Mouse (Mus musculus): ENCODE measurements at regions not wholly inside any gene's neighbourhood (a gene's known extent, or its start where the extent isn't known, plus 50 kb on each side); places are given as distances from the start of the nearest gene placed in this dataset.

- ChIA-PET POLR2A (no interaction called here), CTCF (interaction anchor here (1.5 kb wide), 1 partner anchor 100 kb away, joined by 4 read pairs; no protein-coding TSS in a partner anchor)
- no peak for ATAC-seq
- H3K27me3 ChIP-seq: no peaks in the 10 kb centered on the region
- no peak for DNase-seq (ENCODE audit: low read depth, low spot score)
- TF ChIP-seq CTCF (IDR thresholded peaks at IDR 0.05): no peak
- in situ Hi-C loops (cut with MboI; ENCODE audit: low pct_unique_long_range_greater_than_20kb): no loop called here
These were observed 71.9 kb upstream of the Cerkl start for GRCm38 (mm10) chr2:79528347-79528990.

DNA sequence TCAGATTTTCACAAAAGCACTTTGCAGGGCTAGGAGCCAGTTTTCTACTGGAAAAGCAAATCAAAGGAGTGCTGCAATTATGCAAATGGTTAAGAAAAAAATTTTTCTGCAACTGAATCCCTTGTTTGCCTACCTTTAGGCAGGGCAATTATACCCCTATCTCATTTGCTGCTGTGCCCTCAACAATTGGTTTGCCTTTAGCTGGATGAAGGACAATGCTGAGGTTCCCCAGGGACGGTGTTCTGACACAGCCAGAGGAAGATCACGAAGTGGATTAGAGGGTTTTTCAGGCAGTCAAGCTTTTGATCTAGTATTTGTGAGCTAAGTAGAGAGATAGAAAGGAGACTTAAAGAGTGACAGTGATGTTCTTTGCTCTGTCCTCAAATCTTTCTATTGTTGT is 72.6 kb upstream of the Cerkl start:
- in situ Hi-C loops (cut with MboI; ENCODE audit: low pct_unique_long_range_greater_than_20kb): no loop called here
- CTCF ChIA-PET: interaction anchor here (1.5 kb wide), 1 partner anchor 99 kb away, joined by 4 read pairs; no protein-coding TSS in a partner anchor
- POLR2A ChIA-PET: no interaction called here
- TF ChIP-seq CTCF (IDR thresholded peaks at IDR 0.05): no peak
- ATAC-seq: no peak
- DNase-seq (ENCODE audit: low read depth, low spot score): no peak
- H3K27me3 ChIP-seq: no peaks in the 10 kb centered on the region

DNA sequence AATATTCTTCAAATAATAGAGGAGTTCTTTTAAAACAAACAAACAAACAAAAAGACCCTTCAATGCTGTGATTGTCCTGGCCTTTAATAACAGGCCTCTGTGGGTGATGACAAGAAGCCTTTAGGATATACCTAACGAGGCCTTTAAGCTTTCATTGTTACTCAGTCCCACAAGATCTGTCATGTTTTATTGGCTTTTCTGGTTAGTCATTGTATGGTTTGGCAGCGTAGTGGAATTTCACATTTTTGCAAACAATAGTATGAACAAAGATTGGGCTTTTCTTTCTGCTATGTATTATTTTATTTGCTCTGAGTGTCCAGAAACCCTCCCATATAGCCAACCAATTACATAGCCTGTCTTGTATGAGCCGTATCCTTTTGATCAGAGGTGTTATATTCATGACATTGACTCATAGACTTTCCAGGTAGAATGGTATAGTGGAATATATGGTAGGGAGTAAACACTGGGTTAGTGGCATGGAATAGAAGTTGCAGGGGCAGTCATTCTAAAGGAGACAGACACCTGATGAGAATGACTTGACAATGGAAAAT is 76.1 kb upstream of the Cerkl start:
- ChIA-PET CTCF (interaction anchor here (1.0 to 1.2 kb wide), 2 partner anchors 15 to 59 kb away, joined by 3 read pairs; no protein-coding TSS in a partner anchor), POLR2A (interaction anchor here (1.3 kb wide), 1 partner anchor 13 kb away, joined by 3 read pairs; no protein-coding TSS in a partner anchor)
- in situ Hi-C loops (cut with MboI; ENCODE audit: low pct_unique_long_range_greater_than_20kb): no loop called here
- DNase-seq (ENCODE audit: low read depth, low spot score) (no peak), ATAC-seq (no peak)
- no peaks in the 10 kb centered on the region for H3K27me3 ChIP-seq
- TF ChIP-seq CTCF (IDR thresholded peaks at IDR 0.05): no peak

GRCm38 (mm10) chr2:79537126-79537875 is 80.7 kb upstream of the Cerkl start:
- ChIA-PET CTCF (interaction anchor here (1.0 to 2.2 kb wide), 4 partner anchors 12 to 109 kb away, joined by 3 to 10 read pairs (median 3); no protein-coding TSS in a partner anchor), POLR2A (no interaction called here)
- H3K27me3 ChIP-seq: no peaks in the 10 kb centered on the region
- in situ Hi-C loops (cut with MboI; ENCODE audit: low pct_unique_long_range_greater_than_20kb): no loop called here
- ATAC-seq (no peak), DNase-seq (ENCODE audit: low read depth, low spot score) (no peak)
- no peak for TF ChIP-seq CTCF (IDR thresholded peaks at IDR 0.05)

- no peak for ATAC-seq
- POLR2A ChIA-PET: no interaction called here
- TF ChIP-seq CTCF (IDR thresholded peaks at IDR 0.05): no peak
- no peak for DNase-seq (ENCODE audit: low read depth, low spot score)
- in situ Hi-C loops (cut with MboI; ENCODE audit: low pct_unique_long_range_greater_than_20kb): no loop called here
- H3K27me3 ChIP-seq: no peaks in the 10 kb centered on the region
- CTCF ChIA-PET: no interaction called here
These were observed 83.8 kb upstream of the Cerkl start for GRCm38 (mm10) chr2:79540384-79540783.

GRCm38 (mm10) chr2:79542191-79542980 is 85.8 kb upstream of the Cerkl start:
- TF ChIP-seq CTCF (IDR thresholded peaks at IDR 0.05): no peak
- H3K27me3 ChIP-seq: no peaks in the 10 kb centered on the region
- ATAC-seq (no peak), DNase-seq (ENCODE audit: low read depth, low spot score) (no peak)
- in situ Hi-C loops (cut with MboI; ENCODE audit: low pct_unique_long_range_greater_than_20kb): no loop called here
- ChIA-PET POLR2A (no interaction called here), CTCF (interaction anchor here (1.1 to 1.2 kb wide), 3 partner anchors 9 to 106 kb away, joined by 3 to 7 read pairs (median 4); no protein-coding TSS in a partner anchor)

DNA sequence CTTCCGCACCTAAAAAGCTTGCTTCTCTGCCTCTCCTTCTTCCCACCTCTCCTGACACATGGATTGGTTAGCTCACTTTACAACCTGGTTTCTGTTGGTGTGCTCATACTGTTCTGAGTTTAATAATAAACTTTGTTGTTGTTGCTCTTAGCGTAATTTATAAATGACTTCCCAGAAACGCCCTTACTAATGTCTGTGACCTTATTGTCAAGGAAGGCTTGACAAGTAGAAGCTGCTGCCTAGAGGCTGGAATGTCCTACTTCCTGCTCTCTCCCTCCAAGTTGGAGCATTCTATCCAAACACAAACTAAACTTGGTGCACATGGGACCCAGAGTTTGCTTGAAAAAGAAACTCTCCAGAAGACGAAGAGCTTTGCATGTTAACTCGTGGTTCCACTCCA is 86.9 kb upstream of the Cerkl start:
- DNase-seq (ENCODE audit: low read depth, low spot score) (no peak), ATAC-seq (no peak)
- no peaks in the 10 kb centered on the region for H3K27me3 ChIP-seq
- ChIA-PET CTCF (interaction anchor here (1.1 to 1.2 kb wide), 4 partner anchors 8 to 105 kb away, joined by 3 to 7 read pairs (median 4); no protein-coding TSS in a partner anchor), POLR2A (no interaction called here)
- TF ChIP-seq CTCF (IDR thresholded peaks at IDR 0.05): no peak
- in situ Hi-C loops (cut with MboI; ENCODE audit: low pct_unique_long_range_greater_than_20kb): no loop called here

DNA sequence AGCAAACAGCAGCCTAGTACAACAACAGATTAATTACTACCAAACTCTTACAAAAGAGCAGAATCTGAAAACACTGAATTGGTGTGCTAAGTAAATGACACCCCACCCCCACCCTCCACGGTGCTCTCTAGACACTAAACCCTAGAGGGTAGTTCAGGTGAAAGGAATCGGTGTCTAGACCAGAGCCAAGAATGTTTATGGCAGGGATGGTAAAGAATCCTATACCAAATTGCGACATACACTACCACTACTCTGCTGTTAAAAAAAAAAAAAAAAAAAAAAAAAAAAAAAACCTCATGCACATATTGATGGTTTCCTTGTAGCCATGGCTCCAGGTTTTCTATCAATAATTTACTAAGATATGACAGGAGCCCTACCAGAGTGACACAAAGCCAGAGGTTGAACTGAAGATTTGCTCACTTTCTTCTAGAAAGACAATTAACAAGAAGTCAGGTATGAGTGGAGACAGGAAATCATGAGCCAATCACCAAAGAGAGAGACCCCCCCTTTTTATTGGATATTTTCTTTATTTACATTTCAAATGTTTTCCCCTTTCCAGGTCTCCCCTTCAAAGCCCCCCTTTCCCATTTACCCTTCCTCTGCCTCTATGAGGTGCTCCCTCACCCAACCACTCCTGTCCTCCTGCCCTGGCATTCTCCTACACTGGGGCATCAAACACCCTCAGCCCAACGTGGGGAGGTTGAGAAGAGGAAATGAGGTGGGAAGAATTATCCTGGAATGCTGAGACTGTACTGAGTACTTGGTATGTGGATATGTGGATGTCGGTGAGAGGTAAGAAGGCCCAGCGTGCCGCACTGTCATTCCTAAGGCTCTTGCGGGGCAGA is 87.6 kb upstream of the Cerkl start:
- ATAC-seq: no peak
- in situ Hi-C loops (cut with MboI; ENCODE audit: low pct_unique_long_range_greater_than_20kb): no loop called here
- CTCF ChIA-PET: interaction anchor here (1.1 kb wide), 2 partner anchors 7 to 10 kb away, joined by 3 to 4 read pairs; no protein-coding TSS in a partner anchor

GRCm38 (mm10) chr2:79544793-79545260 is 88.2 kb upstream of the Cerkl start:
- ATAC-seq (no peak), DNase-seq (ENCODE audit: low read depth, low spot score) (no peak)
- no peaks in the 10 kb centered on the region for H3K27me3 ChIP-seq
- no peak for TF ChIP-seq CTCF (IDR thresholded peaks at IDR 0.05)
- CTCF ChIA-PET: interaction anchor here (2.1 kb wide), 1 partner anchor 15 kb away, joined by 5 read pairs; no protein-coding TSS in a partner anchor
- in situ Hi-C loops (cut with MboI; ENCODE audit: low pct_unique_long_range_greater_than_20kb): no loop called here
- POLR2A ChIA-PET: interaction anchor here (1.2 kb wide), 1 partner anchor 13 kb away, joined by 3 read pairs; no protein-coding TSS in a partner anchor

More for the DNA sequence above, 87.6 kb upstream of the Cerkl start:
- POLR2A ChIA-PET: interaction anchor here (1.2 kb wide), 1 partner anchor 12 kb away, joined by 3 read pairs; no protein-coding TSS in a partner anchor
- H3K27me3 ChIP-seq: no peaks in the 10 kb centered on the region
- TF ChIP-seq CTCF (IDR thresholded peaks at IDR 0.05): no peak
- DNase-seq (ENCODE audit: low read depth, low spot score): no peak
